ENCODE assay signal across 27 mouse cellular contexts in genomic region chr16:17183003-17183402, GRCm38 (mm10). TPM values are rescaled to one million over a fixed set of nuclear protein-coding genes. Genes with fewer than 3 reads are reported as not detected.
A peak's percentile ranks its signal among the peaks of the same experiment; 100 is the strongest.
DNase-seq lines count a peak whose midpoint lies in the region; ATAC-seq and TF ChIP-seq lines count a peak whose summit lies in the region.
"Had no signal": no experiment of that assay in that cellular context is flagged by ENCODE, and none has a peak within 500 bp of the region (broad histone marks: within the 10 kb centered on the region; RNA-seq: fewer than 3 reads in every experiment).

No protein-coding gene starts in this region.

- TF ChIP-seq POLR2A in bone marrow macrophage, adult 2 months (IDR thresholded peaks at IDR 0.05; ENCODE audit: borderline replicate concordance, low read depth, low read length): no peak

- H3K27ac ChIP-seq in gastrocnemius, adult 2 months: peak overlapping the region; percentile 85
- no peak overlapping the region for H3K27ac ChIP-seq in heart, embryonic 10.5 days
- H3K27ac ChIP-seq in bone marrow macrophage, adult 2 months (ENCODE audit: insufficient read depth, low read depth, low read length): peak overlapping the region; percentile 91
- no peak overlapping the region for H3K27ac ChIP-seq in forebrain, embryonic 12.5 days
- H3K27ac ChIP-seq: forebrain, embryonic 10.5 days; forebrain, embryonic 15.5 days; heart, adult 2 months; hindbrain, embryonic 10.5 days; hindbrain, embryonic 13.5 days; intestine, embryonic 15.5 days had no signal

- whole genome bisulfite sequencing in heart, embryonic 10.5 days: 88% methylated on average over 3 of the region's 3 CpGs
- WGBS in forebrain, embryonic 12.5 days: 90% methylated on average over 3 of the region's 3 CpGs

- H3K36me3 ChIP-seq in heart, embryonic 10.5 days: peaks cover 37% of the 10 kb centered on the region
- peaks cover 26% of the 10 kb centered on the region for H3K36me3 ChIP-seq in forebrain, embryonic 12.5 days (replicated peaks)
- H3K36me3 ChIP-seq: intestine, embryonic 15.5 days had no signal

- no peak overlapping the region for H3K4me2 ChIP-seq in forebrain, embryonic 12.5 days
- H3K4me2 ChIP-seq: forebrain, embryonic 15.5 days; heart, embryonic 11.5 days; hindbrain, embryonic 13.5 days; intestine, embryonic 15.5 days had no signal

- peak; percentile 67 for DNase-seq in gastrocnemius, adult 2 months
- DNase-seq in gastrocnemius, postnatal 4 days (ENCODE audit: low spot score in 2 of 2): no peak
- DNase-seq in heart, adult 18-20 months: peak; percentile 29 to 31
- no peak for DNase-seq in heart, embryonic 10.5 days (ENCODE audit: low spot score)
- peak; percentile 55 for DNase-seq in gastrocnemius, postnatal 25 days
- no peak for DNase-seq in cerebellum, adult 11 months
- DNase-seq: adrenal gland, postnatal 10 days; B cell, adult 2 months; cerebellum, adult 18-20 months; cerebellum, adult 9-10 months; cerebellum, postnatal 14 days; heart, postnatal 36 days; kidney, adult 11 months; kidney, adult 8-10 months had no signal

- no peak for ATAC-seq in forebrain, embryonic 12.5 days (ENCODE audit: low FRiP score)
- ATAC-seq: forebrain, embryonic 15.5 days; hindbrain, embryonic 16.5 days; intestine, embryonic 15.5 days; Patski had no signal

- H3K4me3 ChIP-seq in gastrocnemius, adult 2 months: no peak overlapping the region
- no peak overlapping the region for H3K4me3 ChIP-seq in heart, embryonic 10.5 days
- no peak overlapping the region for H3K4me3 ChIP-seq in bone marrow macrophage, adult 2 months (ENCODE audit: insufficient read depth, low read length)
- H3K4me3 ChIP-seq in forebrain, embryonic 12.5 days (replicated peaks): no peak overlapping the region
- H3K4me3 ChIP-seq: forebrain, embryonic 10.5 days; forebrain, embryonic 15.5 days; heart, adult 2 months; hindbrain, embryonic 10.5 days; hindbrain, embryonic 13.5 days; intestine, embryonic 15.5 days had no signal

- H3K9me3 ChIP-seq in heart, embryonic 10.5 days: no peaks in the 10 kb centered on the region
- 0 out of 2 replicates have a peak, but pooled peaks cover 3% of the 10 kb centered on the region for H3K9me3 ChIP-seq in forebrain, embryonic 12.5 days
- H3K9me3 ChIP-seq: forebrain, embryonic 15.5 days; G1E; hindbrain, embryonic 13.5 days; intestine, embryonic 15.5 days had no signal

- TF ChIP-seq CTCF in gastrocnemius, adult 2 months (IDR thresholded peaks at IDR 0.05): no peak
- no peak for TF ChIP-seq CTCF in bone marrow macrophage, adult 2 months (IDR thresholded peaks at IDR 0.05; ENCODE audit: low read depth, low read length)

- H3K27me3 ChIP-seq in heart, embryonic 10.5 days (ENCODE audit: insufficient read depth, poor library complexity, severe bottlenecking): no peaks in the 10 kb centered on the region
- H3K27me3 ChIP-seq in forebrain, embryonic 12.5 days: no peaks in the 10 kb centered on the region
- H3K27me3 ChIP-seq: CH12.LX; forebrain, embryonic 15.5 days; hindbrain, embryonic 13.5 days; intestine, embryonic 15.5 days; Patski had no signal

- intact Hi-C loops in gastrocnemius, adult 2 months (cut with DNase I): no loop called here

- no peak overlapping the region for H3K9ac ChIP-seq in forebrain, embryonic 12.5 days
- H3K9ac ChIP-seq: forebrain, embryonic 15.5 days; hindbrain, embryonic 13.5 days; intestine, embryonic 15.5 days had no signal

- H3K4me1 ChIP-seq in heart, embryonic 10.5 days: peaks cover 11% of the 10 kb centered on the region
- peaks cover 44% of the 10 kb centered on the region for H3K4me1 ChIP-seq in bone marrow macrophage, adult 2 months (ENCODE audit: control insufficient read depth, insufficient read depth, low read length)
- no peaks in the 10 kb centered on the region for H3K4me1 ChIP-seq in forebrain, embryonic 12.5 days
- H3K4me1 ChIP-seq: forebrain, embryonic 10.5 days; forebrain, embryonic 15.5 days; hindbrain, embryonic 10.5 days; hindbrain, embryonic 13.5 days had no signal

RNA-seq across cellular contexts. Expression of gene Ube2l3, which starts 19.4 kb away (rescaled TPM):
- total RNA-seq in gastrocnemius, adult 2 months (2021): 100 to 1,000 TPM; 143 to 150 TPM
- total RNA-seq in gastrocnemius, postnatal 4 days (2021): 100 to 1,000 TPM; 166 to 178 TPM
- total RNA-seq in heart, adult 18-20 months (2021): 100 to 1,000 TPM; 116 to 120 TPM
- 341 and 377 TPM in 2 replicates for polyA plus RNA-seq in heart, embryonic 10.5 days (2016; fragmentation: Nextera tagmentation; extraction: Ambion mirVana)
- 208 and 222 TPM in 2 replicates for polyA plus RNA-seq in bone marrow macrophage, adult 2 months (2012; ENCODE audit: insufficient read depth, insufficient read length, missing spikeins)
- 100 to 1,000 TPM; 129 to 132 TPM for total RNA-seq in gastrocnemius, postnatal 25 days (2021)
- polyA plus RNA-seq in forebrain, embryonic 12.5 days (2016; fragmentation: Nextera tagmentation; extraction: Ambion mirVana): 388 and 407 TPM in 2 replicates

RNA-seq across cellular contexts. Expression of gene Rimbp3, which starts 25.4 kb away (rescaled TPM):
- total RNA-seq in gastrocnemius, adult 2 months (2021): under 1 TPM in 1 of 2 experiments, not detected in 1; 0.05 TPM
- total RNA-seq in gastrocnemius, postnatal 4 days (2021): under 1 TPM; 0.22 to 0.29 TPM
- under 1 TPM; 0.07 to 0.26 TPM for total RNA-seq in heart, adult 18-20 months (2021)
- 0.28 and 0.49 TPM in 2 replicates for polyA plus RNA-seq in heart, embryonic 10.5 days (2016; fragmentation: Nextera tagmentation; extraction: Ambion mirVana)
- not detected in 2 replicates for polyA plus RNA-seq in bone marrow macrophage, adult 2 months (2012; ENCODE audit: insufficient read depth, insufficient read length, missing spikeins)
- total RNA-seq in gastrocnemius, postnatal 25 days (2021): not detected
- 1.9 and 2.1 TPM in 2 replicates for polyA plus RNA-seq in forebrain, embryonic 12.5 days (2016; fragmentation: Nextera tagmentation; extraction: Ambion mirVana)

RNA-seq across cellular contexts. Expression of gene Ccdc116, which starts 36.0 kb away (rescaled TPM):
- under 1 TPM in 1 of 2 experiments, not detected in 1; 0.11 TPM for total RNA-seq in gastrocnemius, adult 2 months (2021)
- total RNA-seq in gastrocnemius, postnatal 4 days (2021): 1 to 10 TPM in 1 of 2 experiments, under 1 TPM in 1; 0.26 to 1.6 TPM
- under 1 TPM in 1 of 2 experiments, not detected in 1; 0.08 TPM for total RNA-seq in heart, adult 18-20 months (2021)
- polyA plus RNA-seq in heart, embryonic 10.5 days (2016; fragmentation: Nextera tagmentation; extraction: Ambion mirVana): 0.36 and 0.55 TPM in 2 replicates
- 0.31 TPM in 1 of 2 replicates, not detected in the other for polyA plus RNA-seq in bone marrow macrophage, adult 2 months (2012; ENCODE audit: insufficient read depth, insufficient read length, missing spikeins)
- total RNA-seq in gastrocnemius, postnatal 25 days (2021): under 1 TPM in 1 of 2 experiments, not detected in 1; 0.19 TPM
- 0.63 and 0.65 TPM in 2 replicates for polyA plus RNA-seq in forebrain, embryonic 12.5 days (2016; fragmentation: Nextera tagmentation; extraction: Ambion mirVana)
- total RNA-seq: heart, postnatal 36 days had no signal
- polyA plus RNA-seq: heart, embryonic 11.5 days had no signal

RNA-seq across cellular contexts. Expression of gene Ydjc, which starts 38.6 kb away (rescaled TPM):
- under 1 TPM in 1 of 2 experiments, not detected in 1; 0.31 TPM for total RNA-seq in gastrocnemius, adult 2 months (2021)
- 1 to 10 TPM in 1 of 2 experiments, under 1 TPM in 1; 0.61 to 1.1 TPM for total RNA-seq in gastrocnemius, postnatal 4 days (2021)
- 1 to 10 TPM; 2.3 to 3.1 TPM for total RNA-seq in heart, adult 18-20 months (2021)
- 5.6 and 9.8 TPM in 2 replicates for polyA plus RNA-seq in heart, embryonic 10.5 days (2016; fragmentation: Nextera tagmentation; extraction: Ambion mirVana)
- polyA plus RNA-seq in bone marrow macrophage, adult 2 months (2012; ENCODE audit: insufficient read depth, insufficient read length, missing spikeins): 2.0 and 3.5 TPM in 2 replicates
- total RNA-seq in gastrocnemius, postnatal 25 days (2021): under 1 TPM in 1 of 2 experiments, not detected in 1; 0.29 TPM
- polyA plus RNA-seq in forebrain, embryonic 12.5 days (2016; fragmentation: Nextera tagmentation; extraction: Ambion mirVana): 8.0 and 9.6 TPM in 2 replicates

RNA-seq across cellular contexts. Expression of gene Hic2, which starts 50.4 kb away (rescaled TPM):
- 1 to 10 TPM; 1.1 to 1.8 TPM for total RNA-seq in gastrocnemius, adult 2 months (2021)
- total RNA-seq in gastrocnemius, postnatal 4 days (2021): 1 to 10 TPM; 2.7 to 3.9 TPM
- total RNA-seq in heart, adult 18-20 months (2021): 1 to 10 TPM; 1.3 to 1.5 TPM
- 8.6 and 10.6 TPM in 2 replicates for polyA plus RNA-seq in heart, embryonic 10.5 days (2016; fragmentation: Nextera tagmentation; extraction: Ambion mirVana)
- polyA plus RNA-seq in bone marrow macrophage, adult 2 months (2012; ENCODE audit: insufficient read depth, insufficient read length, missing spikeins): 1.9 and 2.0 TPM in 2 replicates
- total RNA-seq in gastrocnemius, postnatal 25 days (2021): under 1 TPM; 0.83 to 0.97 TPM
- polyA plus RNA-seq in forebrain, embryonic 12.5 days (2016; fragmentation: Nextera tagmentation; extraction: Ambion mirVana): 12.7 and 13.4 TPM in 2 replicates

Comparison
In these comparisons a context has a peak if more than half of its experiments do, and no peak if none do; other contexts are left out.
1. DNase-seq: peak in gastrocnemius, adult 2 months (single experiment), heart, adult 18-20 months (2 of 2) and gastrocnemius, postnatal 25 days (single experiment); none in gastrocnemius, postnatal 4 days (0 of 2), heart, embryonic 10.5 days (single experiment) and cerebellum, adult 11 months (single experiment).
2. H3K27ac ChIP-seq: peak in gastrocnemius, adult 2 months (single experiment) and bone marrow macrophage, adult 2 months (single experiment); none in heart, embryonic 10.5 days (single experiment) and forebrain, embryonic 12.5 days (single experiment).